Mouse (Mus musculus) stomach, embryonic 16.5 days (tissue): ENCODE results near the gene 1700024G13Rik. TPM values are rescaled to one million over a fixed set of nuclear protein-coding genes. Genes with fewer than 3 reads are reported as not detected.

Experiments used
- ATAC-seq: fragments of 200-750 bp; cut with Nextera tagmentation; 2 replicates; pipeline ENCODE4 v1.8.0; 2017; ENCODE audit warnings: moderate number of reproducible peaks, moderate TSS enrichment; ENCODE audit not compliant: insufficient read depth, low FRiP score
- H3K27ac ChIP-seq: fragments of 300-500 bp; sonication (generic); 2 replicates; pipeline ENCODE4 v1.5.1; 2014; ENCODE audit warnings: low read length
- H3K27me3 ChIP-seq: fragments of 300-500 bp; sonication (generic); 2 replicates; pipeline ENCODE4 v1.6.1; 2014; ENCODE audit warnings: low read length, control low read depth, mixed read lengths; ENCODE audit not compliant: control insufficient read depth, insufficient read depth
- H3K36me3 ChIP-seq: fragments of 300-500 bp; sonication (generic); 2 replicates; pipeline ENCODE4 v1.6.1; 2014; ENCODE audit warnings: low read length; ENCODE audit not compliant: control insufficient read depth, insufficient read depth
- H3K4me1 ChIP-seq: fragments of 300-500 bp; sonication (generic); 2 replicates; pipeline ENCODE4 v1.6.1; 2014; ENCODE audit warnings: low read length, control low read depth, mixed read lengths; ENCODE audit not compliant: control insufficient read depth, insufficient read depth
- H3K4me2 ChIP-seq: fragments of 300-500 bp; sonication (generic); 2 replicates; pipeline ENCODE4 v1.6.1; 2014; ENCODE audit warnings: low read depth, low read length, mixed read lengths
- H3K4me3 ChIP-seq: fragments of 300-500 bp; sonication (generic); replicated peaks from 2 replicates; pipeline ENCODE4 v1.5.1; 2014; ENCODE audit warnings: mild to moderate bottlenecking, low read length
- H3K9ac ChIP-seq: fragments of 300-500 bp; sonication (generic); 2 replicates; pipeline ENCODE4 v1.6.1; 2014; ENCODE audit warnings: low read length
- H3K9me3 ChIP-seq: fragments of 300-500 bp; sonication (generic); replicated peaks from 2 replicates; pipeline ENCODE4 v1.6.1; 2016; ENCODE audit warnings: low read length, control low read depth; ENCODE audit not compliant: control insufficient read depth
- WGBS: fragments of 180-500 bp; shearing (Covaris S2); extraction: QIAGEN DNeasy Blood & Tissue Kit; methylation state at CpG from one replicate; pipeline ENCODE4 v1.1.7; 2014; 5-methylcytosine and 5-hydroxymethylcytosine counted together
- polyA plus RNA-seq: library from polyadenylated mRNA; unstranded; fragments of >200 nt; fragmentation: Nextera tagmentation; extraction: Ambion mirVana; gene quantifications from 2 replicates; pipeline ENCODE4 v1.2.1, GENCODE M21; 2015

Gene 1700024G13Rik
- polyA plus RNA-seq, 1 experiment from 2014 or later = not detected

DNA sequence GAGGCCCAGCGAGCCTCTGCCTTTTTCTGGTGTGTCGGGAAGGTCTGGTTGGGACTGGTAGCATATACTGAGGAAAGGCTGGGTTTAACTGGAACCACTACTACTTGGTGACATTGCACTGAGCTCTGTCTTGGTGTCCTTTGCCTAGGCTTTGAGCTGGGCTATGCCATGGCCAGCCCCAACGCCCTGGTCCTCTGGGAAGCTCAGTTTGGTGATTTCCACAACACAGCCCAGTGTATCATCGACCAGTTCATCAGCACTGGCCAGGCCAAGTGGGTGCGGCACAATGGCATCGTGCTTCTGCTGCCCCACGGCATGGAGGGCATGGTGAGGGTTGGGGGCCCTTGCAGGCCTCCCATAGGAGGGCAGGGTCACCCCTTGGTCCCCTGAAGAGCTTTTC is 44.0 kb downstream of the 1700024G13Rik start:
- no peak overlapping the region for H3K27ac ChIP-seq
- no peaks in the 10 kb centered on the region for H3K27me3 ChIP-seq
- no peaks in the 10 kb centered on the region for H3K36me3 ChIP-seq
- H3K9ac ChIP-seq = no peak overlapping the region
- no peaks in the 10 kb centered on the region for H3K9me3 ChIP-seq
- H3K4me1 ChIP-seq = no peaks in the 10 kb centered on the region
- ATAC-seq = no peak
- 91% methylated on average over 7 of the region's 7 CpGs for WGBS
- H3K4me2 ChIP-seq = no peak overlapping the region
- no peak overlapping the region for H3K4me3 ChIP-seq

DNA sequence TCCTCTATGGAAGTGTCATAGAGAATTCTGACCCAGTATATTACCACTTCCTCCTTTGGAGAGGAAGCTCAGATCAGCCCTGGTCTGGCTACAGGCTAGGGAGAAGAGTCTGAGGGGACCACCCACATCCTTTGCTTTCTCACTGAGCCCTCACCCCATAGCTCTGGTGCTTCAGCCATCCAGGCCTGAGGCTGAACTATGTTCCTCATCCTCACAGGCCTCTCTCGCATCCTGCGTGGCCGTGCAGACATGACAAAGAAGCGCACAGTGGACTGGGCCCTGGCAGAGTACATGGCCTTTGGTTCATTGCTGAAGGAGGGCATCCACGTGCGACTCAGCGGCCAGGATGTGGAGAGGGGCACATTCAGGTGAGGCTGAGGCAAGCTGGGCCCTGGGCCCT is 46.4 kb downstream of the 1700024G13Rik start:
- no peak for ATAC-seq
- Histone ChIP-seq H3K36me3 (no peaks in the 10 kb centered on the region), H3K4me3 (no peak overlapping the region), H3K9me3 (no peaks in the 10 kb centered on the region), H3K4me1 (no peaks in the 10 kb centered on the region), H3K27me3 (no peaks in the 10 kb centered on the region), H3K4me2 (no peak overlapping the region), H3K27ac (no peak overlapping the region), H3K9ac (no peak overlapping the region)
- 90% methylated on average over 7 of the region's 7 CpGs for WGBS

DNA sequence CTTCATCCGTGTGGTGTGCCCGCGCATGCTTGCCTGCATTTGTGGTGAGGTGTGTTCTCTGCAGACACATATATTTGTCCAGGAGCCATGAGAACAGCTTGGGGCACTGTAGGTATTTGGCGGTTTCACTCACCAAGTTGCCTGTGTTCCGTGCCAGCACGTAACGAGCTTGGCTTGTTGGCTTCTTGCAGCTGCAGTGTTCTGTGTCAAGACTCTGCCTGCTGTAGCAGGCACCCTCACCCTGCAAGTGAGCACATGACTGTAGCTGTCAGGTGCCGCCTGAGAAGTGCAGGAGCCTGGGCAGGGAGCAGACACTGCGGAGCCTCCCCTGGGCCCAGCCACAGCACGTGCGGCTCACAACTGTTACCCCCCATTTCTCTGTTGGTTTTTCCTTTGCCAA is 51.6 kb downstream of the 1700024G13Rik start:
- WGBS = 84% methylated on average over 11 of the region's 11 CpGs
- Histone ChIP-seq H3K9ac (no peak overlapping the region), H3K4me2 (no peak overlapping the region), H3K4me3 (no peak overlapping the region), H3K9me3 (no peaks in the 10 kb centered on the region), H3K36me3 (no peaks in the 10 kb centered on the region), H3K4me1 (no peaks in the 10 kb centered on the region), H3K27ac (no peak overlapping the region), H3K27me3 (no peaks in the 10 kb centered on the region)
- ATAC-seq = no peak

DNA sequence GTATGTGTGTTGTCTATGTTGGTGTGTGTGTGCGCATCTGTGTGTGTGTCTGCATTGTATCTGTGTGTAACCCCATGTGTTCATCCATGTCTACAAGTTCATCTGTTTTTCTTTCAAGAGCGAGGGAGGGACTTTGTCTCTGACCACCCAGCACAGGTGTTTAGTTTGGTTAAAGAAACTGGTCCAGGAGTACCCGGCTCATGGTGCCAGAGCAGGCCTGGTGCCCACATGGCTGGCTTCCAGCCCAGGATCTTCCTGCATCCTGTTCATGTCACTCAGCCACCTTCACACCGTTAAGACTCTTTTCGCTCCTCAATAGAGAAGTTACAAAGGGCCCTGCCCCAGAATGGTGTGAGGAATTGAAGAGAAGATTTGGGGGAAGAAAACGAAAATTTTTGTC is 52.2 kb downstream of the 1700024G13Rik start:
- no peak for ATAC-seq
- Histone ChIP-seq H3K9me3 (no peaks in the 10 kb centered on the region), H3K27ac (no peak overlapping the region), H3K27me3 (no peaks in the 10 kb centered on the region), H3K36me3 (no peaks in the 10 kb centered on the region), H3K4me3 (no peak overlapping the region), H3K4me1 (no peaks in the 10 kb centered on the region), H3K9ac (no peak overlapping the region), H3K4me2 (no peak overlapping the region)
- WGBS = 79% methylated on average over 6 of the region's 6 CpGs

DNA sequence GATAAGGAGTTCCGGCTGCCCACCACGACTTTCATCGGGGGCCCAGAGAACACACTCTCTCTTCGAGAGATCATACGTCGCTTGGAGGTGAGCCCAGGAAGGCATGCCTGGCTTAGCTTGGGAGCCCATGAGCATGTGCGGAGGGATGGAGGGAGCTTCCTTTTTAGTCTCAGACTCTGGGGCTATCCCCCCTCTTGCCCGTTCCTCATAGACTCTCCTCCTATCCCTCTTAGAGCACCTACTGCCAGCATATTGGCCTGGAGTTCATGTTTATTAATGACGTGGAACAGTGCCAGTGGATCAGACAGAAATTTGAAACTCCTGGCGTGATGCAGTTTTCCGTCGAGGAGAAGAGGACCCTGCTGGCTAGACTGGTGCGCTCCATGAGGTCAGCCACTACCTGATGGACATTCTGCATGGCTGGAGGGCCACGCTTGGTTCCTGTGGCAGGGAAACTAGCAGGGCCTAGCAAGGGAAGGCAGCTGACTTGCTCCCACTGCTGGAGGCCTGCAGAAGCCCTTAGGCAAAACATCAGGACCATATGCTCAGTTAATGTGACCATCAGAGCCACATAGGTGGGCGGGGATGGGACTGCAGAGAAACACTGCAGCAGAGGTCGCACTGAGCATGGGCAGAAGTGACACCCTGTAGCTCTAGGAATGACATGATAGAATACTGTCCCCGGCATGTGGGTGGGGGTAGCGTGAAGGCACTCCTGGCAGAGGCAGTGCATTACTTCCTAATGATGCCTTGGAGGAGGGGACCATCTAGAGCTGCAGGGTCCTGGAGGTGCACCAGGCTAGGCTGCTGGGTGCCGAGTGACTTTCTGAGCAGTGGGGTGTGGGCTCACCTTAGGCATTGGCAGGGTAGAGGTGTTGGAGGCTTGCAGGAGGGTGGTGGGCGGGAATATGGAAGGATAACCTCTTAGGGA is 55.4 kb downstream of the 1700024G13Rik start:
- H3K4me2 ChIP-seq = no peak overlapping the region
- no peak overlapping the region for H3K4me3 ChIP-seq
- H3K27me3 ChIP-seq = no peaks in the 10 kb centered on the region
- no peak overlapping the region for H3K27ac ChIP-seq
- WGBS = 81% methylated on average over 20 of the region's 20 CpGs
- no peaks in the 10 kb centered on the region for H3K4me1 ChIP-seq
- no peaks in the 10 kb centered on the region for H3K9me3 ChIP-seq
- H3K9ac ChIP-seq = no peak overlapping the region
- no peaks in the 10 kb centered on the region for H3K36me3 ChIP-seq
- no peak for ATAC-seq

DNA sequence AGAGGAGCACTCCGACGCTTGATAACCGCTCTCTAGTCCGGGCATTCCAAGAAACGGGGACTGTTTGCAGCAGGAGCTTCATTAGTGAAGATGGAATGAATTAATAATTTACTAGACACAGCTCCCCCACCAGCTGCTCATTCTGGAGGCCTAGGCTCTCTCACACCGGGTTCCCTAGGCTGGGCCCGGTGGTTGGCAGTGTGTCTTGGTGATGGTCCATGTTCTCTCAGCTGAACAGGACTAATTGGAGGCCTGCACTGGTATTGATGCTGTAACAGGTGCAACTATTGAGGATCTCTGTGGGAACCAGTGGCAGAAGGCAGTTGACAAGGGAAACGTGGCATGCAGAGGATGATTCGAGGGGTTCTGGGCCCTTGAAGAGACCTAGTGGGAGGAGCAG is 60.8 kb downstream of the 1700024G13Rik start:
- Histone ChIP-seq H3K36me3 (no peaks in the 10 kb centered on the region), H3K27me3 (no peaks in the 10 kb centered on the region), H3K4me3 (no peak overlapping the region), H3K4me1 (peaks cover 2% of the 10 kb centered on the region; the same call in 1 of the 2 replicates), H3K9ac (no peak overlapping the region), H3K27ac (no peak overlapping the region), H3K4me2 (no peak overlapping the region), H3K9me3 (no peaks in the 10 kb centered on the region)
- 77% methylated on average over 9 of the region's 9 CpGs for WGBS
- no peak for ATAC-seq

Other genes starting within 250 kb of the 1700024G13Rik start
- gene Msmb, start 246.4 kb downstream of the 1700024G13Rik start, polyA plus RNA-seq = not detected in 2 replicates
- gene Ncoa4, start 228.5 kb downstream of the 1700024G13Rik start, polyA plus RNA-seq = 145 and 150 TPM in 2 replicates
- 218 and 251 TPM in 2 replicates for gene Timm23, start 186.5 kb downstream of the 1700024G13Rik start, polyA plus RNA-seq
- 29.1 and 30.0 TPM in 2 replicates for gene Parg, start 186.4 kb downstream of the 1700024G13Rik start, polyA plus RNA-seq
- gene Ogdhl, start 66.4 kb downstream of the 1700024G13Rik start, polyA plus RNA-seq = 8.9 and 10.4 TPM in 2 replicates
- 4.5 and 4.8 TPM in 2 replicates for gene Slc18a3, start 76.5 kb upstream of the 1700024G13Rik start, polyA plus RNA-seq
- 0.76 and 0.95 TPM in 2 replicates for gene Chat, start 77.6 kb upstream of the 1700024G13Rik start, polyA plus RNA-seq
- gene Ercc6, start 125.1 kb upstream of the 1700024G13Rik start, polyA plus RNA-seq = 14.7 and 18.7 TPM in 2 replicates
- gene Prrxl1, start 211.0 kb upstream of the 1700024G13Rik start, polyA plus RNA-seq = 0.46 and 0.70 TPM in 2 replicates